Mouse (Mus musculus) C2C12 (cell line): ENCODE data around the gene Slc16a6. TPM values are rescaled to one million over a fixed set of nuclear protein-coding genes. Genes with fewer than 3 reads are reported as not detected.

Source experiments
- H3K27me3 ChIP-seq: one replicate; pipeline ENCODE4 v1.6.1; 2011; ENCODE audit not compliant: control insufficient read depth, insufficient read depth, insufficient read length
- H3K36me3 ChIP-seq: one replicate; pipeline ENCODE4 v1.6.1; 2011; ENCODE audit not compliant: control insufficient read depth, insufficient read depth
- H3K4me3 ChIP-seq: one replicate; pipeline ENCODE4 v1.5.1; 2011; ENCODE audit warnings: mild to moderate bottlenecking, control low read depth; ENCODE audit not compliant: poor library complexity, insufficient read depth, severe bottlenecking
- H3K79me2 ChIP-seq: one replicate; pipeline ENCODE4 v1.6.1; 2011; ENCODE audit not compliant: control insufficient read depth, insufficient read depth
- H3K79me3 ChIP-seq: one replicate; pipeline ENCODE4 v1.6.1; 2011; ENCODE audit warnings: low read depth, control low read depth
- H3ac ChIP-seq: one replicate; pipeline ENCODE3; 2011; ENCODE audit warnings: low read depth; ENCODE audit not compliant: control insufficient read depth, insufficient read length
- CEBPB ChIP-seq: IDR thresholded peaks from one replicate; pipeline ENCODE4 v1.6.1; 2011; ENCODE audit warnings: low read depth, mild to moderate bottlenecking, control low read depth, moderate library complexity
- CTCF ChIP-seq: IDR thresholded peaks from one replicate; pipeline ENCODE4 v1.5.1; 2011; ENCODE audit not compliant: control insufficient read depth, insufficient read depth, insufficient read length
- FOSL1 ChIP-seq: IDR thresholded peaks from one replicate; pipeline ENCODE4 v1.8.0; 2011; ENCODE audit warnings: mild to moderate bottlenecking, low read length; ENCODE audit not compliant: poor library complexity, insufficient read depth, severe bottlenecking
- MAX ChIP-seq: IDR thresholded peaks from one replicate; pipeline ENCODE4 v1.6.1; 2011; ENCODE audit warnings: mild to moderate bottlenecking, control low read depth
- MYOD1 ChIP-seq: IDR thresholded peaks from one replicate; pipeline ENCODE4 v1.6.1; 2011; ENCODE audit warnings: low read depth; ENCODE audit not compliant: control insufficient read depth, insufficient read length
- MYOG ChIP-seq: IDR thresholded peaks from one replicate; pipeline ENCODE4 v1.6.1; 2011; ENCODE audit not compliant: control insufficient read depth, insufficient read length; ENCODE audit errors: extremely low read depth
- USF1 ChIP-seq: IDR thresholded peaks from one replicate; pipeline ENCODE4 v1.6.1; 2011; ENCODE audit warnings: low read depth, mild to moderate bottlenecking, control low read depth, moderate library complexity
- polyA plus RNA-seq: library from polyadenylated mRNA; unstranded; fragments of >200 nt; fragmentation: generic; extraction: Trizol; gene quantifications from one replicate; pipeline ENCODE4 v1.2.1, GENCODE M21; 2012; ENCODE audit warnings: missing spikeins

Slc16a6 gene
- polyA plus RNA-seq, 1 experiment, result 1.2 TPM

GRCm38 (mm10) chr11:109445438-109446035, 27.9 kb downstream of the Slc16a6 start:
- no peaks in the 10 kb centered on the region for H3K27me3 ChIP-seq
- H3K79me2 ChIP-seq, result no peaks in the 10 kb centered on the region
- no peaks in the 10 kb centered on the region for H3K36me3 ChIP-seq
- no peak for TF ChIP-seq CEBPB
- no peak for TF ChIP-seq MYOD1
- no peak for TF ChIP-seq CTCF
- no peak for TF ChIP-seq USF1
- TF ChIP-seq MAX, result no peak
- no peak for TF ChIP-seq FOSL1
- no peak for TF ChIP-seq MYOG
- H3ac ChIP-seq, result no peak overlapping the region
- no peak overlapping the region for H3K4me3 ChIP-seq
- H3K79me3 ChIP-seq, result no peaks in the 10 kb centered on the region

GRCm38 (mm10) chr11:109444600-109444999, 28.8 kb downstream of the Slc16a6 start:
- Histone ChIP-seq H3K36me3 (no peaks in the 10 kb centered on the region), H3K79me2 (no peaks in the 10 kb centered on the region), H3K27me3 (no peaks in the 10 kb centered on the region), H3ac (no peak overlapping the region), H3K4me3 (no peak overlapping the region), H3K79me3 (no peaks in the 10 kb centered on the region)
- no peak for TF ChIP-seq MAX

GRCm38 (mm10) chr11:109443468-109444263, 29.7 kb downstream of the Slc16a6 start:
- no peaks in the 10 kb centered on the region for H3K27me3 ChIP-seq
- no peaks in the 10 kb centered on the region for H3K79me3 ChIP-seq
- H3K79me2 ChIP-seq, result no peaks in the 10 kb centered on the region
- H3K4me3 ChIP-seq, result no peak overlapping the region
- TF ChIP-seq FOSL1 (no peak), CEBPB (no peak), MYOG (no peak), MYOD1 (no peak), MAX (no peak), USF1 (no peak), CTCF (no peak)
- H3ac ChIP-seq, result no peak overlapping the region
- H3K36me3 ChIP-seq, result no peaks in the 10 kb centered on the region

GRCm38 (mm10) chr11:109442166-109442730, 31.1 kb downstream of the Slc16a6 start:
- no peak overlapping the region for H3ac ChIP-seq
- H3K79me3 ChIP-seq, result no peaks in the 10 kb centered on the region
- no peaks in the 10 kb centered on the region for H3K79me2 ChIP-seq
- H3K36me3 ChIP-seq, result peaks cover 6% of the 10 kb centered on the region
- no peaks in the 10 kb centered on the region for H3K27me3 ChIP-seq
- no peak overlapping the region for H3K4me3 ChIP-seq
- no peak for TF ChIP-seq FOSL1
- peak; percentile 21 for TF ChIP-seq MYOD1
- no peak for TF ChIP-seq CTCF
- TF ChIP-seq MAX, result no peak
- no peak for TF ChIP-seq MYOG

DNA sequence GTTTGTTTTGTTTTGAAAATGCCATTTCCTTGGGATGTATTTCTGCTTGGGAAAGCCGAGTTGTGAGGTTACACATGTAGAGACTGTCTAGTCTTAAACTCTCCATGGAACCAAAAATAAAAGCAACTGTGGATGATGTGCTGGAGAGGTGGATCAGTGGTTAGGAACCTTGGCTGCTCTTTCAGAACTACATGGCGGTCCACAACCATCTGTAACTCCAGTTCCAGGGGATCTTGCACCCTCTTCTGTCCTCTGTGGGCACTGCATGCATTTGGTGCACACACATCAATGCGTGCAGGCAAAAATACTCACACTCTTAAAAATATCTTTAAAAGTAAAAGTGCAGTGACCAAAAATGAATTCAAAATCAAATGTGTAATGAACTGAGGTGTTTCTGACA, 32.3 kb downstream of the Slc16a6 start:
- H3K36me3 ChIP-seq, result peaks cover 8% of the 10 kb centered on the region
- no peak overlapping the region for H3K4me3 ChIP-seq
- no peak overlapping the region for H3ac ChIP-seq
- H3K27me3 ChIP-seq, result no peaks in the 10 kb centered on the region
- TF ChIP-seq MYOG (no peak), MYOD1 (no peak), USF1 (no peak), CTCF (peak; percentile 24)
- H3K79me2 ChIP-seq, result no peaks in the 10 kb centered on the region
- H3K79me3 ChIP-seq, result no peaks in the 10 kb centered on the region
